Mouse (Mus musculus) thymus, adult 2 months (tissue): Measurements from ENCODE around the gene Katnbl1. TPM values are rescaled to one million over a fixed set of nuclear protein-coding genes. Genes with fewer than 3 reads are reported as not detected.
"Not testable (repeated sequence)": the region's sequence is repeated elsewhere in the genome, so short reads cannot be mapped to it uniquely, and the experiment has no call there.

Experiments used
- DNase-seq: peaks from one replicate; pipeline ENCODE4 v3.0.0; 2021
- H3K27ac ChIP-seq: fragments of 200-500 bp; 2 replicates; pipeline ENCODE4 v1.5.1; 2012; ENCODE audit warnings: low read length, control low read depth; ENCODE audit not compliant: control insufficient read depth, insufficient read depth
- H3K27me3 ChIP-seq: fragments of 200-500 bp; 2 replicates; pipeline ENCODE4 v1.6.1; 2012; ENCODE audit warnings: mild to moderate bottlenecking, low read length, moderate library complexity, mixed read lengths; ENCODE audit not compliant: control insufficient read depth, insufficient read depth
- H3K36me3 ChIP-seq: fragments of 200-500 bp; 2 replicates; pipeline ENCODE4 v1.6.1; 2012; ENCODE audit warnings: mild to moderate bottlenecking, low read length, moderate library complexity; ENCODE audit not compliant: control insufficient read depth, insufficient read depth
- H3K4me1 ChIP-seq: fragments of 200-500 bp; replicated peaks from 2 replicates; pipeline ENCODE4 v1.6.1; 2012; ENCODE audit warnings: low read length; ENCODE audit not compliant: control insufficient read depth, insufficient read depth
- H3K4me3 ChIP-seq: fragments of 200-500 bp; 2 replicates; pipeline ENCODE4 v1.5.1; 2012; ENCODE audit warnings: mild to moderate bottlenecking, low read length, control low read depth, moderate library complexity; ENCODE audit not compliant: control insufficient read depth, insufficient read depth
- CTCF ChIP-seq: fragments of 200-500 bp; IDR thresholded peaks from 2 replicates; pipeline ENCODE4 v1.5.1; 2012; ENCODE audit warnings: mild to moderate bottlenecking, control low read depth, low read length, moderate library complexity, borderline replicate concordance; ENCODE audit not compliant: control insufficient read depth, poor library complexity, insufficient read depth; ENCODE audit errors: extremely low read depth
- POLR2A ChIP-seq: fragments of 200-500 bp; IDR thresholded peaks from 2 replicates; pipeline ENCODE4 v1.6.1; 2012; ENCODE audit warnings: mild to moderate bottlenecking, low read length, control low read depth, moderate library complexity; ENCODE audit not compliant: control insufficient read depth, poor library complexity, insufficient read depth; ENCODE audit errors: extremely low read depth
- WGBS: fragments of 180-500 bp; shearing (Covaris S2); methylation state at CpG from one replicate; pipeline ENCODE4 v1.1.7; 2018; 5-methylcytosine and 5-hydroxymethylcytosine counted together
- polyA plus RNA-seq: library from polyadenylated mRNA; depleted of rRNA; stranded (reverse); fragments of >200 nt; gene quantifications from 2 replicates; pipeline ENCODE4 v1.2.3, GENCODE M21; 2012

Katnbl1 gene
- polyA plus RNA-seq, 1 experiment, result 2.6 TPM

DNA sequence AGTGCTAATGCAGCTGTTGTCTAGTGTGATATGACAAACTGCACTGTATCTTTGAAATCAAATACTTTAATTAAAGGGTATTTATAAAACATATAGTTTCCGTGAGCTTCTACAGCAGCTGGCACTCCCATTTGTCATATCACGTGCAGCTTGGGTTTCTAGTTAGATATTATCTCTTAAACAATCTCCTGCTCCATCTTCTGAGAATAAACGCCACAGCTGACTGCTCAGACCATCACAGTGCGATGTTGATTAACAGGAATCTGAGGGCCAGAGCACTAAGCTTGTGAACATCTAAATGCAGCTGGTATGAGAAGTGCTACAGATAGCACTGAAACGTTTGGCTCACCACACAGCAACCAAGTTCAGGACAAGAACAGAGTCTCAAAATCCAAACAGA, 51.4 kb downstream of the Katnbl1 start:
- TF ChIP-seq POLR2A, result no peak
- Histone ChIP-seq H3K4me3 (no peak overlapping the region), H3K4me1 (no peaks in the 10 kb centered on the region), H3K27me3 (no peaks in the 10 kb centered on the region), H3K36me3 (no peaks in the 10 kb centered on the region), H3K27ac (no peak overlapping the region)
- 19% methylated on average over 5 of the region's 5 CpGs for WGBS
- DNase-seq, result no peak

DNA sequence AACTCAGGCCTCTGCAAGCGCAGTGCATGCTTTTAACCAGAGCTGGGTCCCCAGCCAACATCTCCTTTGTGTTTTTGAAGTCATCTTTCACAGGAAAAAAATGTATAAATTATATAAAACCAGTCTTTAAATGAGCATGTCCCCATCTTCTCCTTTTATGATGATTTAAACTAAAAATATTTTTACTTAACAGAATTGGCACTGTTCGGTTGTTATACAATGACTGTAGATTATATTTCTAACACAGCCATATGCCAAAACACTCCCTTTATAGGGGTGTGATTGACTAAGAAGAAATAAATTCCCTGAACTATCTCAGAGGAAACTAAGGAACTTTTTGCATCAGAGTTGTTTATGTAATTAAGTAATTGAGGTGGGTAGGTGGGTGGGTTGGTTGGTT, 53.5 kb downstream of the Katnbl1 start:
- WGBS, result 96% methylated on average over 2 of the region's 2 CpGs
- DNase-seq, result no peak
- H3K36me3 ChIP-seq, result no peaks in the 10 kb centered on the region
- no peak overlapping the region for H3K4me3 ChIP-seq
- no peaks in the 10 kb centered on the region for H3K27me3 ChIP-seq
- no peaks in the 10 kb centered on the region for H3K4me1 ChIP-seq
- H3K27ac ChIP-seq, result no peak overlapping the region
- TF ChIP-seq POLR2A (no peak), CTCF (no peak)

DNA sequence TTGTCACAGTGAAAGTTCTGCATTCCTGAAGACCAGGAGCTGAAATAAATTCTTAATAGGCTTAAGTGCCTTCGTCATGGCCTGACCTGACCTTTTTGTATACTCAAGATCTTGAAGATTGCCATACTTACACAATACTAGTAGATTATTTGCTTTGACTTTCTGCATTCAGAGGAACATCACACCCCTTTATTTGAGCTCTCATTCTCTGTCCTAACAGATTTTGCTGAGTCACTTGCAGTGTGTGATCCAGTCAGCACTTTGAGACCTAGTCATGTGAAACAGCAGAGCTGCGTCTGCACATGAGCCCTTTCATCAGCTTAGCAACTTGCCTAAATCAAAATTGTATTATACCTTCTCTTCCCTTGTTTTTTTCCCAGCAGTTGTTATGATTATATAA, 54.3 kb downstream of the Katnbl1 start:
- H3K4me1 ChIP-seq, result no peaks in the 10 kb centered on the region
- TF ChIP-seq CTCF (no peak), POLR2A (no peak)
- H3K27me3 ChIP-seq, result no peaks in the 10 kb centered on the region
- no peak overlapping the region for H3K4me3 ChIP-seq
- WGBS, result 77% methylated on average over 2 of the region's 2 CpGs
- H3K27ac ChIP-seq, result no peak overlapping the region
- no peak for DNase-seq
- no peaks in the 10 kb centered on the region for H3K36me3 ChIP-seq

DNA sequence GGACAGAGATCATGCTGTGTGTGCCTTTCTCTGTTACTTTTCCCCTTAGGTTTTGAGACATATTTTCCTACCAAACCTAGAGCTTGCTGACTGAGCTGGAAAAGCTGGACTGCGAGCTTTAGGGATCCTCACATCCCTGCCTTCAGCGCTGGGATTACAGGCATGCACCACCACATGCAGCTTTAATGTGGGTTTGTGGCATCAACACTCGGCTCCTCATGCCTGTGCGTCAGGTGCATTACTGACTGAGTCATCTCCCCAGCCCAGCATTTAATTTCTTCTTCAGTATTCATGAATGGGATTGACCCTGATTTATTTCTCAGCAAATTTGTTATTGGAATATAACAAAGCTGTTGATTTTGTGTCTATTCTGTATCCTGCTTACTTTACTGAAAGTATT, 57.3 kb downstream of the Katnbl1 start:
- Histone ChIP-seq H3K4me1 (no peaks in the 10 kb centered on the region), H3K27me3 (no peaks in the 10 kb centered on the region), H3K36me3 (no peaks in the 10 kb centered on the region), H3K27ac (no peak overlapping the region), H3K4me3 (no peak overlapping the region)
- no peak for TF ChIP-seq CTCF
- no peak for TF ChIP-seq POLR2A
- 33% methylated on average over 4 of the region's 4 CpGs for WGBS
- no peak for DNase-seq

DNA sequence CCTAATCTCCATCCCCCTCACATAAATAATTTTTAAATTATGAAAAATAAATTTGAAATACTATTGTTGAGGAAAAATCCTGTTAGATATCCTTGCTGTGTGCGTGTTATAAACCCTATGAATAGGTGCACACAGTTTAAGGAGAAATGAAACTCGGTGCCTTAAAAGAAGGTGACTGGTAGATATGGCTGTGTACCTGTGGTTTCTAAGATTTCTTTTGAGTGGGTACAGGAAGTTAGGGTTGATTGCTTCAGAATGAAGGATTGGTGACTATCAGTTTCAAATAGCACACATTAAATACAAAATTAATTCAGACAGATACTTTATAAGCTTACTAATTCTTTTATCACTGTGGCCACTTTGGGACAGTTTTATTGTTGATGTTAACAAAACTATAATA, 58.6 kb downstream of the Katnbl1 start:
- no peak for TF ChIP-seq CTCF
- no peak for TF ChIP-seq POLR2A
- Histone ChIP-seq H3K4me1 (no peaks in the 10 kb centered on the region), H3K27me3 (no peaks in the 10 kb centered on the region), H3K27ac (no peak overlapping the region), H3K4me3 (no peak overlapping the region), H3K36me3 (no peaks in the 10 kb centered on the region)
- 82% methylated on average over 2 of the region's 2 CpGs for WGBS
- DNase-seq, result no peak

DNA sequence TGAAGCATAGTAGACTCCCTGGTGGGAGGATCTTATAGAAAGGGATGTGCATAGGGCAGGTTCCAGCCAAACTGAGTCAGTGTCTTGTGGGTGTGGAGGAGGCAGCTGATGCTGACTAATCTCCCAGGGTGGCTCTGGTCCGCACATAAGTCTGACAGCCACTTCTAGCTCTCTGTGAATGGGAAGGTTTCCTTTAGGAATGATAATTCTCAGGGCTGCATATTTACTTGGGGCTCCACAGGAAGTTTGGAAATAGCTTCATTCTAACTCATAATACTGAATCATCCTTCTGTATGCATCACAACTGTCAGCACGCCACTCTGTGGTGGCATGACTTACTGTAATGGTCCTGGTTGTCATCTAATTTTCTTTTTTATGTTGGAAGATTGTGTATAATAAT, 64.5 kb downstream of the Katnbl1 start:
- Histone ChIP-seq H3K27me3 (no peaks in the 10 kb centered on the region), H3K4me3 (no peak overlapping the region), H3K36me3 (no peaks in the 10 kb centered on the region), H3K27ac (no peak overlapping the region), H3K4me1 (no peaks in the 10 kb centered on the region)
- TF ChIP-seq POLR2A (no peak), CTCF (no peak)
- DNase-seq, result no peak
- WGBS, result 85% methylated on average over 2 of the region's 2 CpGs

DNA sequence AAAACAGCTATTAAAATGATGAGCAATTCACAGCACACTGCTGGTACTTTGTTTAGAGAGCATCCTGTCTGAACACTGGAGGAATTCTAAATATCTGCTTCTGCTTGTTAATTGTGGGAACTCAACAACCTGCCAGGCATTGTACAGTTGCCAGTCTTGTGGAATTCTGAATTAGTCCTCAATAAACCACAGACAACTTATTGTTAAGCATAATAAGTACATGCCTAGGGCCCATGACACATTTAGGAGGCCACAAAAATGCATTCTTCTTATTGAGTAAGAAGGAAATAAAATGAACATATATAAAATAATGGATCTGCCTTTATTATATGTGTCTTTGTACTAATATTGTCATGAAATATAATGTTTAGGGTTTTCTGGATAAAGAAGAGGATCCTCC, 66.5 kb downstream of the Katnbl1 start:
- Histone ChIP-seq H3K36me3 (no peaks in the 10 kb centered on the region), H3K27ac (no peak overlapping the region), H3K4me1 (no peaks in the 10 kb centered on the region), H3K4me3 (no peak overlapping the region), H3K27me3 (no peaks in the 10 kb centered on the region)
- TF ChIP-seq CTCF, result no peak
- TF ChIP-seq POLR2A, result no peak
- DNase-seq, result no peak

DNA sequence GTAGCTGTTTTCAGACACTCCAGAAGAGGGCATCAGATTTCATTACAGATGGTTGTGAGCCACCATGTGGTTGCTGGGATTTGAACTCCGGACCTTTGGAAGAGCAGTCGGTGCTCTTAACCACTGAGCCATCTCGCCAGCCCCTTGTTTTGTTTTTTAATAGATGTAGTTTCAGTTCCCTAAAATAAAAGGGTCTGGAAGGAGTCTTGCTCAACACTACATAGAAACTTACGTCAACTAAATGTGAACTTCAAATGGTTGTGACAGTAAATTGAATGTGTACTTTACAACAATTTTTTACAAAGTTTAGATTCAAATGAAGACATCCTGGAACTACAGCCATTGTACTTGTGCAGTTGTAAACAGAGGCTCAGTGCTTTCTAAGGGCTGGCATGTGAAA, 69.0 kb downstream of the Katnbl1 start:
- DNase-seq, H3K36me3 ChIP-seq, H3K4me3 ChIP-seq, H3K27me3 ChIP-seq, H3K27ac ChIP-seq, H3K4me1 ChIP-seq: not testable (repeated sequence)
- 42% methylated on average over 4 of the region's 4 CpGs for WGBS
